Mouse (Mus musculus) cerebellum, adult 11 months (tissue): ENCODE data around the gene Mcm3ap.
A peak's percentile ranks its signal among the peaks of the same experiment; 100 is the strongest.

Experiments
- DNase-seq: peaks from one replicate; pipeline ENCODE4 v3.0.0; 2022

The Mcm3ap gene

DNA sequence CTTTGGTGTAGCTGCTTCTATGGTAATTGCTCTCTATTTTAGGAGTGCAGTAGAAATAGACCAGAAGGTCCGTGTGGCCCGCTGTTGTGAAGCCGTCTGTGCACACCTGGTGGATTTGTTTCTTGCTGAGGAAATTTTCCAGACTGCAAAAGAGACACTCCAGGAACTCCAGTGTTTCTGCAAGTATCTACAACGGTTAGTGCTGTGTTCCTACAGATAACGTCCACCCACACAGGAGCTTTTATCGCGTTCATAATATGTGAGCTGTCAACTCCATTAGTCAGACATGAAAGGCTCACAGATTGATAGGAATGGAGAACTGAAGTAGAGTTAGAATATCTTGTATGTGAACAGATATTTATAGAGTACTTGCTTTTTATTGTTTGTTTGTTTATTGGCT is 27.6 kb downstream of the Mcm3ap start:
- DNase-seq: no peak

- DNase-seq: no peak
These were observed 28.8 kb downstream of the Mcm3ap start for GRCm38 (mm10) chr10:76497522-76497921.

GRCm38 (mm10) chr10:76504271-76504943 is 35.7 kb downstream of the Mcm3ap start:
- DNase-seq: no peak

DNA sequence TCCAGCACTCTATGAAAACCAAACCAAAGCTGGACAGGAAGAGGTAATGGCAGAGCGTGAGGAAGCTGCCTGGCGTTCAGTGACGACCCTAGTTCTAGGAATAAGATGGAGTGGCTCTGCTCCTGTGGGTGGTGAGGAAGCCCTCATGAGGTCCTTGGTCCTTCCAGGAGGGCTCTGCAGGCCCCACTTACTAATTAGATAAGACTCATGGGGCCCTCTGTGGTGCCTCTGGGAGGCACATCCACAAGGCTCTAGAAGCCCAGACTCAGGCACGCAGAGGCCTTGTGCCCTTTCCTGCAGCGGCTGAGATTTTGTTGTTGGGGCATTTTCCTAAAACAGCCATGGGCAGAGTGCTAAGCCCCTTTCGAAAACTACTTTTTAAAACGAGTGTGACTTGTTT is 37.1 kb downstream of the Mcm3ap start:
- DNase-seq: no peak

GRCm38 (mm10) chr10:76512965-76513583 is 44.3 kb downstream of the Mcm3ap start:
- DNase-seq: peak; percentile 33

- no peak for DNase-seq
These were observed 62.2 kb downstream of the Mcm3ap start for GRCm38 (mm10) chr10:76530922-76531321.

GRCm38 (mm10) chr10:76531375-76531774 is 62.6 kb downstream of the Mcm3ap start, which contains the start of gene Lss:
Gene Lss (plus strand): TSS chr10:76531588.
- DNase-seq: peak; percentile 98

- no peak for DNase-seq
These were observed 63.1 kb downstream of the Mcm3ap start for GRCm38 (mm10) chr10:76531828-76532227.

GRCm38 (mm10) chr10:76535526-76535925 is 66.8 kb downstream of the Mcm3ap start:
- no peak for DNase-seq

- no peak for DNase-seq
These were observed 68.9 kb downstream of the Mcm3ap start for GRCm38 (mm10) chr10:76537619-76538018.

GRCm38 (mm10) chr10:76541336-76542085 is 72.8 kb downstream of the Mcm3ap start:
- DNase-seq: no peak

GRCm38 (mm10) chr10:76542636-76543375 is 74.1 kb downstream of the Mcm3ap start:
- no peak for DNase-seq

- no peak for DNase-seq
These were observed 77.8 kb downstream of the Mcm3ap start for GRCm38 (mm10) chr10:76546566-76546965.

DNA sequence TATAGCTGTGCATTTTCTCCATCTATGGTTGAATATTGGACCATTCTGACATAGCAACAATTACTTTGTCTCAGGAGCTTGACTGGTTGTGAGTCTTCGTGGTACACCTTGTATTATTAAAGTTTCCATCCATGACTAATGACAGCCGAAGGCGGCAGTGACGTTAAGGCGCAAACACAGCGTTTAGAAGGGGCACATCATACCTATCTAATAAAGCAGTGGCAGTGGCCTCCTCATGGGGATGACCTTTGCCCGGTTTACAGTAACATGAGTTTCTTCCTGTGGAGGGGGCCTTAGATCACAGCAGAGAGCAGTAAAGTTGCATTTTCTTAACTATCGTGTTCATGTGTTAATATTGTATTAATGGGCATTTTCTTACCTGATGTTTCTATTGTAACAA is 79.5 kb downstream of the Mcm3ap start:
- DNase-seq: no peak

DNA sequence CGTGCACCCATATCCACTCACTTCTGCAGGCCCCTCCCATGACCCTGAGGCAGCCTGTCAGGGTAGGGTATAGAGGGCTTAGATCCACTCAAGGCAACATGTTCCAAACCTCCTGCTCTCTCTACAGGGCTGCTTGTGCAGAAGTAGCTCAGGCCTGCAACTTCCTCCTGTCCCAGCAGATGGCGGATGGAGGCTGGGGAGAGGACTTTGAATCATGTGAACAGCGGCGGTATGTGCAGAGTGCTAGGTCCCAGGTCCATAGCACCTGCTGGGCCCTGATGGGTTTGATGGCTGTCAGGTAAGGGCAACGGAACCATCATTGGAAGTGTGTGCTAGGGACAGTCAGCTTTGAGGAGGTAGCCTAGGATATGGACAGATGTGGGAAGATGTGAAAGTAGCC is 81.7 kb downstream of the Mcm3ap start:
- no peak for DNase-seq

GRCm38 (mm10) chr10:76551556-76551955 is 82.8 kb downstream of the Mcm3ap start:
- no peak for DNase-seq

DNA sequence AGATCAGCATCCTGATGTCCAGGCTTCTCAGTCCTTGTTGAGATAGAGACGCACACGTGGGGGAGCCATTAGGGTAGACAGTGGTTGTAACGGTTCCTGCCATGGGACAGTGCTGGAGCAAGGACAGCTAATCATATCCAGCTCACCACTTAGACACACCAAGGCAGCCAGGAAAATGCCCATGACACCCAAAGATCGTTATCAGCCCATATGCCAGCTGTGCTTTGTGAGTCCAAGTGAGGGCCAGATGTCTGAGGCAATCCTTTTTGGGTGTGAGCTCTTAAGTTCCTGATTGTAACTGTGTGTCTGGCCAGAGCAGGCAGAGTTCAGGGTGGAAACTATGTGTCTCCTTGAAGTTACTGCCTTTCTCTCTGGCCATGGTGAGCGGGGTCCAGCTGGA is 85.3 kb downstream of the Mcm3ap start:
- no peak for DNase-seq

DNA sequence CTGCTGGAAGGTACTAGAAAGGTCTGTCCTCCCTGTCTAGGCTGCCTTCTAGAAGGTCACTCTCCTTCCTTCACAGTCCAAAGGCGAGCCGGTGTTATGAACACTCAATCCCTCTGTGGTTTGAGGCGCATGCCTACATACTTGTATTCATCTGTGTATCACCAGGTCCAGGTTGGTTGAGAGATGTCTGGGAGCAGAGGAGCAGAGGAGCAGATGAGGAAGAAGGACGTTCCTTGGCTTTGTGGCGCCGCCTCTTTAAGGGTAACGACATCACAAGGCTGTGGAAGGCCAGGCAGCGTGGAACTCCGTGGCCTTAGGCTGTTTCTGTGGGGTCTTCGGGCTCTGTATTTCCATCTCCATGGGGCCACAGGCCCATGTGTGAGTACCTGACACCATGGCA is 93.2 kb downstream of the Mcm3ap start, which contains the start of gene Spatc1l:
TSS of gene Spatc1l (plus strand) at position 301 of the 400 bp plus-strand sequence.
- no peak for DNase-seq
